Mouse (Mus musculus): ENCODE measurements around the gene Gusb.

Gusb gene

GRCm38 (mm10) chr5:130023767-130024539, 21.1 kb upstream of the Gusb start:
- DNase-seq (ENCODE audit: low read depth) = peak; percentile 98

DNA sequence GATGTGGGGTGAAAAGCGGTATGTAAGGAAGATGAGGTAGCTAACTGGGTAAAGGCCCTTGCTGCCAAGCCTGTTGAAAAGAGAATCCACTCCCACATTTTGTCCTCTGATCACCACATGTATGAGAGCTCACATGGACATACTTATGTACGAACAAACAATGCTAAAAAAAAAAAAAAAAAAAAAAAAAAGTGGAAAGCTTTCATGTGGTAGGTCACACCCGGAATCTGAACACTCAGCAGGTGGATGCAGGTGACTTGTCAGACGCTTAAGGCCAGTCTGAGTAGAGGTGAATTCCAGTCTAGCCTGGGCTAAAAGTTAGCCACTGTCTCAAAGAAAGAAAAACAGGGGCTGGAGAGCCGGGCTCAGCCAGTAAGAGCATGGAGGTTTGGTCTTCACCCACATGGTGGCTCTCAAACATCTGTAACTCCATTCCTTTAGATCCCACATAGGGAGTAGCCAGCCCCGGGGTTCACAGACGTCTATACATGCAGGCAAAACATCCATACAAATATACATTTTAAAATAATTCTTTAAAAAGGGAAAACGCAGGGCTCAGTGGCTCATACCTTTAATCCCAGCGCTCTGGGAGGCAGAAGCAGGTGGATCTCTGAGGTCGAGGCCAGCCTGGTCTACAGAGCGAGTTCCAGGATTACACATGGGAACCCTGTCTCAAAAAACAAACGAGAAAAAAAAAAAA, 20.4 kb upstream of the Gusb start:
- peak; percentile 49 for DNase-seq (ENCODE audit: low read depth)

DNA sequence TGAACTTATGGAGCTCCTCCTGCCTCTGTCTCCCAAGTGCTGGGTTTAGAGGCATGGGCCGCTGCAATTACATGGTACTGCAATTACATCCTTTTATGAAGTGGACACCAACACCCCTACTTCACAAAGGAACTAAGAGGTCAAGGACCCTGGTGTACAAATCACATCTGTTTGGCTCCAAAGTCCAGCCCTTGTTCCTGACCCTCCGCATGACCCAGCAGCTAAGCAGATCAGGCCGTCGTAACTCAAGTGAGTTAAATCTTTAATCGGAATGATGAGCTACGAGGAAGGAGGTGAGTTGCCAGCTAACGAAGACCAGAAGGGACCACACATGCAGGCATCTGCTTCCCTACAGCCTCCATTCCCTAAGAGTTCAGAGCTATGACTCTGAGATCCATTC, 19.5 kb upstream of the Gusb start:
- DNase-seq (ENCODE audit: low read depth) = no peak

DNA sequence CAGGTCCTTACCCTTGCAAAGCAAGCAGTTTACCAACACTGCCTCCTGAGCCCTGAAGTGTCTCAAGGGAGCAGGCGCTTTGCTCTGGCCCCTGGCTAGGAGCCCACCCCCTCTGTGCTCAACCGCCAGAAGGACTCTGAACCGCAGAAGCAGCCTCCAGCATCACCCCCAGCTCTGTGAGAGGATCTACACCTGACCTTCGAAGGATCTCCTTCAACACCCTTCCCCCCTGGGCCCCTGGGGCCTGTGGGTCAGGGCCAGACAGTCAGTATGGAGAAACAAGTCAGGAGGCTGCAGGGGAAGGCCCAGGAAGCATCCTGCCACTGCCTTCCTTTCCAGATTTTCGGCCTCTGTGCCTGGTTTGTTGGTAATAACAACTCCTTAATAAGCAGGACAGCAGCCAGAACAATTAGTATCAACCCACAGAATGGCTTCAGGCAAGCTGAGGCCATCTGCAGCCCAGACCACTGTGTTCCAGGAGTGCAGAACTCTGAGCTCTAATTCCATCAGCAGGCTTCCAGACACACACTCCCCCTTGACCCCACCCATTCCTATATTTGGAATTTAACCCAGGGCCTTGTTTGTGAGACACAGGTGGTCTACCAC, 18.6 kb upstream of the Gusb start:
- no peak for DNase-seq (ENCODE audit: low read depth)

- DNase-seq (ENCODE audit: low read depth) = no peak
These were observed 16.6 kb upstream of the Gusb start for GRCm38 (mm10) chr5:130019461-130019860.

DNA sequence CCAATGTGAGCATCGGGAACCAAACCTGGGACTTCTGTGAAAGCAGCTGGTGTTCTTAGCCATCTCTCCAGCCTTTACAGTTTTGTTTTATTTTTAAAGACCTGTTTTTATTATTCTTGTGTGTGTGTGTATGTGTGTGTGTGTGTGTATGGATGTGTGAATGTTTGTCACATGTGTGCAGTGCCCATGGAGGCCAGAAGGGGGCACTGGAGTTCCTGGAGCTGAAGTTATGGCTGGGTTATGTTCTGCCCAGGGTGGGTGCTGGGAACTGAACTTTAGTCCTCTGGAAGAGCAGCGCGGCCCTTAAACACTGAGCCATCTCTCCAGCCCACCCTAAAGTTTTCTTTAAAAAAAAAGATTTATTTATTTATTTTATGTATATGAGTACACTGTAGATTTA, 12.3 kb upstream of the Gusb start:
- DNase-seq (ENCODE audit: low read depth) = no peak

DNA sequence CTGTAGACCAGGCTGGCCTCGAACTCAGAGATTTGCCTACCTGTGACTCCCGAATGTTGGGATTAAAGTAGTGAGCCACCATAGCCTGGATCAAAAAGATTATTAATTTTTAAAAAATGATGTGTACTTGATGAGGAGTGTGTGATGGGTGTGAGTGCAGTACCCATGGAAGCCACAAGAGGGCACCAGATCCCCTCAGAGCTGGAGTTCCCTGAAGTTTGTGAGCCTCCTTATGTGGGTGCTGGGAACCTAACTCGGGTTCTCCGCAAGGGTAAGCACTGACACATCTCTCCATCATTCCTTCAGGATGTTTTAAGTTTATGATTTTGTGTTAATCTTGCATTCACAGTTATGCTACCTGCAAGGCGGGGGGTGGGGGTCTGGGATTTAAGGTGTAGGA, 8.1 kb upstream of the Gusb start:
- no peak for DNase-seq (ENCODE audit: low read depth)

DNA sequence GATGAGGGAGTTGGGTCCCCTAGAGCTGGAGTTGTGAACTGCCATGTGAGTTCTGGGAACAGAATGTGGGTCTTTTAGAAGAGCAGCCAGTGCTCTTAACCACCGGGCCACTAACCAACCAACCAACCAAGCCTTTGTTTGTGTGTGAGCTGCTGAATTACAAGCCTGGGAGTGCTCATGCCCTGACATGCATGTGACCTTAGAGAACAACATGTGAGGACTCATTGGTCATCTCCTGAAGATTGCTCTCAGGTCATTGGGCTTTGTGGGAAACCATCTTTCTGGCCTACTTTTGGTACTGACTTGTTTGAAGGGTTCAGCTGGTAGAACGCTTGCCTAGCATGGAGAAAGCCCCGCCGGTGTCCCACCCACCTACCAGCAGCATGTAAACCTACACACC, 6.9 kb upstream of the Gusb start:
- DNase-seq (ENCODE audit: low read depth) = no peak

GRCm38 (mm10) chr5:130008034-130008590, 5.3 kb upstream of the Gusb start:
- DNase-seq (ENCODE audit: low read depth) = no peak

- DNase-seq (ENCODE audit: low read depth) = peak; percentile 55
These were observed 4.5 kb upstream of the Gusb start for GRCm38 (mm10) chr5:130007344-130007743.

- DNase-seq (ENCODE audit: low read depth) = no peak
These were observed 380 bp upstream of the Gusb start for GRCm38 (mm10) chr5:130003229-130003628.

DNA sequence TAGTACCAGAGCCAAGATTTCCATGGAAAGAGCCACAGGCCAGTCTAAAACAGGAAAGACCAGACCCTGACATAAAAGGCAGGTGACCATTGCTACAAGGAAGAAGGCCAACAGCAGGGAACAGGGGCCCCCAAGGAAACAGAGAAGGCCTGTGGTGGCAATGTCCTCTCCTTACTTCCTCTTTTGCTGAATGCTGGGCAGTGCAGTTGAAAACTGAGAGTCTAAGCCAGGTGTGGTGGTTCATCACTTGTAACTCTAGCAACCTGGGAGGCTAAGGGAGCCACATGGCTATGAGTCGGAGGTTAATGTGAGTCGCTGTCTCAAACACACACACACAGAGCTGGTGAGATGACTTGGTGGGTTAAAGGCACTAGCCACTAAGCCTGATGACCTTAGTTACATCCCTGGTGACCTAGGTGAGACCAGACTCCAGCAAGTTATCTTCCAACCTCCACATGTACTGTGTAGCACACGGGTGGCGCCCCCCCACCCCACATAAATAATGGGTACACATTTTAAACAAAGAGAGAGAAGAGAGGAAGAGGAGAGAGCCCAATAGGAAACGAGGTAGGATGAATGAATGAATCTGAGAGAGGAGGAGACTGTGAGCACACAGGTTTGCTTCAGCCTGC, 1.4 kb downstream of the Gusb start:
- DNase-seq (ENCODE audit: low read depth) = peak; percentile 61

- DNase-seq (ENCODE audit: low read depth) = no peak
These were observed 2.1 kb downstream of the Gusb start for GRCm38 (mm10) chr5:130000735-130001134.

- DNase-seq (ENCODE audit: low read depth) = peak; percentile 71
These were observed 3.8 kb downstream of the Gusb start for GRCm38 (mm10) chr5:129999097-129999496.

DNA sequence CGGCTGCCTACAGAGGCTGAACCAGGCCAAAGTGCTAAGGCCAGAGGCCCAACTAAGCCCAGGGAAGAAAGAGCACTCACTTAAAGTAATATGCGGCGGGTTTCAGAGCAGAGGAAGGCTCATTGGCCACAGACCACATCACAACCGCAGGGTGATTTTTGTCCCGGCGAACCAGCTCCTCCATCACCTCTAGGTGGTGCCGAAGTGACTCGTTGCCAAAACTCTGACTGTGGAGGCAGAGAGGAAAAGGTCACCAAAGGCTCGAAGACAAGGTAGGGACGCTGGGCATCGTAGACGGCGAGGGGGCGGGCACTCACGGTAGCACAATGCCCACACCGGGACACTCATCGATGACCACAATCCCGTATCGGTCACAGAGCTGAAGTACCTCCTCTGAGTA, 5.1 kb downstream of the Gusb start:
- DNase-seq (ENCODE audit: low read depth) = peak; percentile 55

GRCm38 (mm10) chr5:129994989-129995388, 7.9 kb downstream of the Gusb start:
- DNase-seq (ENCODE audit: low read depth) = no peak

DNA sequence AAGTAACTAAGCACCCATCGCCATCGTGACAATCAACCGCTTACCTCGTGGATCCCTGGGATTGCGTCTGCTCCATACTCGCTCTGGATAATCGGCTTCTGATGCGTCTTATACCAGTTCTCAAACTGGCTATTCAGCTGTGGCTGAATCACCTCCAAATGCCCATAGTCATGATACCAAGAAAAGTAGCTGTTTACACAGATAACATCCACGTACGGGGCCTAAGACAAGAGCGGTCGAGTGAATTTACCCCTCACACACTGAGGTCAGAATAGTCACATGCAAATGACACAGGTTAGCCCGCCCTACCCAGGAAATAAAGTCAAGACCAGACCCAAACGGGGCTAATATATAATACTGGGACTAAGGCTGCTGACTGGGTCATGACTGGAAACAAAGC, 9.5 kb downstream of the Gusb start:
- DNase-seq (ENCODE audit: low read depth) = no peak

GRCm38 (mm10) chr5:129991898-129992297, 11.0 kb downstream of the Gusb start:
- no peak for DNase-seq (ENCODE audit: low read depth)

GRCm38 (mm10) chr5:129989376-129989775, 13.5 kb downstream of the Gusb start:
- no peak for DNase-seq (ENCODE audit: low read depth)

DNA sequence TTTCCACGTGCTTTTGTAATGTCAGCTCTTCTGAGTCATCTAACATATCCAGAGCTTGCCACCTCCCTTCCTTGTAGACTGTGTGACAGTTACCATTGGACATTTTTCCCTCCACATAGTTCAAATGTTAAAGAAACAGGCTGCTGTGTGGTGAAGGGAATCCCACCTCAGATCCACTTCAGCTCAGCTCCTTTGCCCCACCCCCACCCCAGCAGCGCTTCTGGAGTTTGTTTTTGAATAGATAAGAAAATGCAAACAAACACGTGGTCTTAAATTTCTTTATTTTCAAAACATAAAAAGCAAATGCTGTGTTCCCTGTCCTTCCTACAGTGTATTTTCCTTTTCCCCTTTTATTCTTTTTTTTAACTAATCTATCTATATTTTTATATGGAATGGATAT, 22.6 kb downstream of the Gusb start:
- DNase-seq (ENCODE audit: low read depth) = no peak

DNA sequence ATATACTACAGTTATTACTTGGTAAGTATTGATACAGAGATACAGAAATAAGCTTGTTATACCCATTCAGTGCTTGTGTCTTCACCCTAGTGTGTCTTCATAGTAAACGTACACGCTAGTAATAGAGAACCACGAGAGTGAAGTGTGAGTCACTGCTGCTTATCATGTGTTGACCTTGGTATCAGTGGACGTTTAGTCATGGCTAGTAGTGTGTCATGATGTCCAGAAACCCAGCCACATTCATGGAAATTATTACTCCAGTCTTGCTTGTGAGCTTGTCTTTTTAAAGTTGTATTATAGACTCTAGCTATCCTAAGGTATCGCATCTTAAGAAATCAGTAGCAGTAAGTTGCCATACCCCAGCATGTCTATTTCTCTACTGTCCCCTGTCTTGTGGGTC, 24.2 kb downstream of the Gusb start:
- peak; percentile 94 for DNase-seq (ENCODE audit: low read depth)

DNA sequence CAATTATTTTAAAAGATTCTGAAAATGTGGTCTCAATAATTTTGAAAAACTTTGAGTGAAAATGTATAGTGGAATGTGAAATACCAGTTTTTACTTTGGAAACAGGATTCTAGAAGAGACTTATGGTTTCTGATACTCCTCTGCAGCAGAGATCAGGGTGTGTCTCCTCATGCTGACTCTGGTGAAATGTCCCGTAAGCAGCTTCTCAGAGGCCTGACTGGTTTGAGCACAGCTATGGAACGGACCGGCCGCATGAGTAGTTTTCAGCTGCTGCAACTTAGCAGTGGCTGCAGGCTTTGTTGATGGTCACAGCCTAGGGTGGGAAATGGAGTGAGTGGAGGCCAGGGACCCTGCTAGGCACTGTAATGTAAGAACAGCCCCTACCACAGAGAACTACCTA, 25.1 kb downstream of the Gusb start:
- no peak for DNase-seq (ENCODE audit: low read depth)

All from 416B (cell line).